Mouse (Mus musculus): ENCODE data around the gene Hexa.

Hexa gene

DNA sequence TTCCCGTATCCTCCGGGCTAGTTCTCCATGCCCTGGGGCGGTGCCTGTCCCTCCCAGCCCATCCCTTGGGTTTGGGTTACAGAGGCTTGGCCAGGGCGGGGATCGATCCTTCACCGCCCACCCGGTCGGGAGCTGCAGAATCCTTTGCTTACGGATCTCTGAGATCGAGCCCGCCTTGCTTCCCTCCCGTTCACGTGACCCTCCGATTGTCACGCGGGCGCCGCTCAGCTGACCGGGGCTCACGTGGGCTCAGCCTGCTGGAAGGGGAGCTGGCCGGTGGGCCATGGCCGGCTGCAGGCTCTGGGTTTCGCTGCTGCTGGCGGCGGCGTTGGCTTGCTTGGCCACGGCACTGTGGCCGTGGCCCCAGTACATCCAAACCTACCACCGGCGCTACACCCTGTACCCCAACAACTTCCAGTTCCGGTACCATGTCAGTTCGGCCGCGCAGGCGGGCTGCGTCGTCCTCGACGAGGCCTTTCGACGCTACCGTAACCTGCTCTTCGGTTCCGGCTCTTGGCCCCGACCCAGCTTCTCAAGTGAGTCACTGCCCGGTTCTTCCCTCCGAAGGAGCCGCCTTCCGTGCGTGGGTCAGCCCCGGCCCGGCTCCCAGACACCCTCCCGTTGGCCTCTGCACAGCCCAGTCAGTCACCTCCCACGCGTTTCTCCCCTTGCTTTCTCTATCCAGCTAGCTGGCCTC, at the start of gene Hexa, which contains the start of gene Tmem202:
Hexa (plus strand) TSS at position 100 of the 697 bp plus-strand sequence.
Tmem202 (minus strand) TSS at position 407 of the 697 bp plus-strand sequence.
- in situ Hi-C loops (cut with MboI): no loop called here

DNA sequence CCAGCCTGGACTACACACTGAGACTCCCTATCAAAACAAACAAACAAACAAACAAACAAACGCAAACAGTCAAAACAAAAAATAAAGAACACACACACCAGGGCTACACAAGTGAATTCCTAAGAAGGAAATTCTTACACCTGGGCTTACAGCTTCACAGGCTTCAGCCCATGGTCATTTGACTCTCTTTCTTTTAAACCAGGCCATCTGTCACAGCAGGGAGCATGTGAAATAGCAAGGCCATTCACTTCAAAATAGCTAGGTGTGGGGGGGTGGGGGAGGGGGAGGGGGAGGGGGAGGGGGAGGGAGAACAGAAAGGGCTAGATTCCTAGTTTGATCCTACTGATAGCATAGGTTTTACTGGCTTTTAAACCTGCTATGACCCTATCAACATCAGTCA, 31.2 kb upstream of the Hexa start:
- in situ Hi-C loops (cut with MboI): no loop called here

- in situ Hi-C loops (cut with MboI): no loop called here
Measured at GRCm38 (mm10) chr9:59512381-59512780, 27.0 kb upstream of the Hexa start.

- in situ Hi-C loops (cut with MboI): no loop called here
Measured at GRCm38 (mm10) chr9:59515069-59515468, 24.3 kb upstream of the Hexa start.

- in situ Hi-C loops (cut with MboI): no loop called here
Measured at GRCm38 (mm10) chr9:59517127-59517526, 22.2 kb upstream of the Hexa start.

- in situ Hi-C loops (cut with MboI): no loop called here
Measured at GRCm38 (mm10) chr9:59518976-59519375, 20.4 kb upstream of the Hexa start.

- in situ Hi-C loops (cut with MboI): no loop called here
Measured at GRCm38 (mm10) chr9:59519396-59519795, 19.9 kb upstream of the Hexa start.

DNA sequence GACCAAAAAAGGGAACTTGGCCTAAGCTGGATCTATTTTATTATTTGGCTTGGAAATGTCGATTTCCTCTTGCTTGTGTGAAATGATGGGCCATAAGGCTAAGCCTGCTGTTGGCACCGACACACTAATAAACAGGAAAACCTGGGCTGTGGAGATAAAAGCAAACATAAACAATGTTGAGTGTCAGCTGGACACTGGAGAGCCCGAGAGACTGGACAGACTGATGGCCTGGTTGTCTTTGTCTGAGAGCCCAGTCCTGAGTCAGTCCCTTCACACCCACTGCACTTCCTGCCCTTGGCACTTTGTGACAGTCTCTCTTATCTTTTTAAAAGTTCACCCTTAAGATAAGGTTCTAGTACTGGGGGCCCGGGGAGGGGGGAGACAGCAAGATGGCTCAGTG, 16.4 kb upstream of the Hexa start:
- in situ Hi-C loops (cut with MboI): no loop called here

DNA sequence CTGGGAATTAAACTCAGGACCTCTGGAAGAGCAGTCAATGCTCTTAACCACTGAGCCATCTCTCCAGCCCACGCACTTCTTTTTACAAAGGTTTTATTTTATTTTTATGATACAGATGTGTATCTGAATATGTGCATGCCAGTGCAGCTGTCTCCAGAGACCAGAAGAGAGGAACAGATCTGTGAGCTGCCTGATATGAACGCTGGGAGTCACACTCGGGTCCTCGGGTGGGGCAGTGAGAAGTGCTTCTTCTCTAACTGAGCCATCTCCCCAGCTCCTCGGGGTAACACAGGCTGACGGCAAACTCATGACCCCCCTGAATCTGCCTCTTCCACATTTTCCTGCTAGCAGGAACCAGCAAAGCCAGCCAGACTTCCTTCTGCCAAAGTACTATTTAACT, 12.6 kb upstream of the Hexa start:
- in situ Hi-C loops (cut with MboI): no loop called here

DNA sequence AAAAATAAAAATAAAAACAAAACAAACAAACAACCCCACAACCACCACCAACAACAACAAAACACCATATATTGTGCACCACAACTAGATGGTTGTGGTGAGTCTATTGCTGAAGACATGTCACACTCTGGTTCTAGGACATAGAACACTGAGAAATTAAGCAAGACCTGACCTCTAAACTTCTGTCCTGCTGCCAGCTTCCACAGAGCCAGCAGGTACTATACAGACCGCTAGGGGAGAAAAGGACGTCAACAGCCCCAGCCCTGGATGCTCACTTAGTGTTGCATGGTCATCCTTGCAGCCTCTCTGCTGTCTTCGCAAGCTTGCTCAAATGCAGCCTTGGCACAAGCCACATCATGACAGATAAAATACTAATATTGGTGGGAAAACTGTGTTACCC, 11.8 kb upstream of the Hexa start:
- in situ Hi-C loops (cut with MboI): no loop called here

DNA sequence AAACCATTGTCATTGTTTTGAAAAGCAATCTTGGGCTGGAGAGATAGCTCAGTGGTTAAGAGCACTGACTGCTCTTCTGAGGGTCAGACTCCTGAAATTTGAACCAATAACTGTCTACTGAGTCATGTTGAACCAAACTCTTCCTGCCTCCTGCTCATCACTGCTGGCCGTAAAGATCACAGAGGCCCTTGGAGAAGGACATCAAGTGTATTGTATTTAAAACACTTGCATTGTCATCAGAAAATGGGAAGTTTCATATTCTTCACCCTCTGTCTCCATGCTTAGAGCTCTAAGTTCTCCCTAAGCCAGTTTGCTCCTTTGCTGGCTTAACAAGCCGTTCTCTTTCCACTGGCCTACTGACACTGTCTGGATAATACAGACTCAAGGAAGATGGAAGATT, 11.1 kb upstream of the Hexa start:
- in situ Hi-C loops (cut with MboI): no loop called here

DNA sequence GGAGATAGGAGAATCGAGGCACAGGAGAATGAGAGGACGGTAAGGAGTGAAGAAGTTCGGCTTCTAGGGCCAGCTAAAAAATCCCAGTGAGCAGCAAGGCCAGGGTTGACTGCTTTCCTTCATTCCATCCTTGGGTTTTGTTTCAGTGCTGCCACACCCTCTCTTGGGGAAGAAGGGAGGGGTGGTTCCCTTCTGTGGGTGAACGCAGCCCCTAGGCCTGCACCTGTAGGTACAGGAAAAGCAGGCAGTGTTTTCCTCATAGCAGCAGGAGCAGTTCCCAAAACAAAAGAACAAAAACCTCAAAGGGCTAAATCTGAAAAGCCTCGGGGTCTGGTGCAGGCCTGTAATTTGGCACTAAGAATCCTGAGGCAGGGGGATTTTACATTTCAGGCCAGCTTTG, 7.7 kb upstream of the Hexa start:
- in situ Hi-C loops (cut with MboI): no loop called here

DNA sequence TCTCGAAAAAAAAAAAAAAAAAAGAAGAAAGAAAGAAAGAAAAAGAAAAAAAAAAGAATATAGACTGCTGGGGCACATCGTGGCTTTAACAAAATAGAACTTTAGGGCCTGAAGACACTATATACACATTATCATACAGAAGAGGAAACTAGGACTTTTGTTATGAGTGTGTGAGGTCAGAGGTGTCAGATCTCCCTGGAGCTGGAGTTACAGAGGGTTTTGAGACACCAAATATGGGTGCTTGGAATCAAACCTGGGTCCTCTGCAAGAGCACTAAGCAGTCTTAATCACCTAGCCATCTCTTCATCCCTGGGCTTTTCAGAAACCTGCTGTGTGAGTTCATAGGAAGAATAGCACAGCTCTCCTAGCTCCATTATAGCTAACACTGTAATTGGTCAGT, 5.9 kb upstream of the Hexa start:
- in situ Hi-C loops (cut with MboI): no loop called here

- in situ Hi-C loops (cut with MboI): no loop called here
Measured at GRCm38 (mm10) chr9:59533889-59534288, 5.5 kb upstream of the Hexa start.

- in situ Hi-C loops (cut with MboI): no loop called here
Measured at GRCm38 (mm10) chr9:59537651-59538050, 1.7 kb upstream of the Hexa start.

- in situ Hi-C loops (cut with MboI): no loop called here
Measured at GRCm38 (mm10) chr9:59541617-59542016, 2.3 kb downstream of the Hexa start.

DNA sequence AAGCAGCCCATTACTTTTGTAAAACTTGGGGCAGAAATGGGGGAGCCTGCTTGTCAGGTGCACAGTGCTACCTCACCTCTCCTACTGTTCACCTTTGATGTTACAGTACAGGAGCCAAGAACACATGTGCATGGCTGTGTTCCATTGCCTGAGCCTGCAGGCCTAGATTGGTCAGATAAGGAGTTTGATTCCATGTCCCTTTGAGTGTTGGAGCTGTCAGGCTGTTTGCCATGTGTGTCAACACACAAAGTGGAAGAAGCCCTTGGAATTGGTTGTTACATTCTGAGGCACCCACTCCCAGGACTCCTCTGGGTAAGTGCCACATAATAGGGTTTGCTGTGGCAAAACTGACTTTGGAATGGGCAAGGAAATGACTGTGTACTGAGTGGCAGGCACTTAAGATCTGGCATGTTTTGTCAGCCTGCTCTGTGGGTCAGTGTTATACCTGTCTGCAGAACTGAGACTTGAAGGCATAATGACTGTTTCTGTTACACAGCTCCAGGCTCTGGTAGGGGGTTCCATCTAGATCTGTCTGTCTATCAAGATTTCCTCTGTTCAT, 3.5 kb downstream of the Hexa start:
- in situ Hi-C loops (cut with MboI): no loop called here

- in situ Hi-C loops (cut with MboI): no loop called here
Measured at GRCm38 (mm10) chr9:59544739-59545138, 5.4 kb downstream of the Hexa start.

DNA sequence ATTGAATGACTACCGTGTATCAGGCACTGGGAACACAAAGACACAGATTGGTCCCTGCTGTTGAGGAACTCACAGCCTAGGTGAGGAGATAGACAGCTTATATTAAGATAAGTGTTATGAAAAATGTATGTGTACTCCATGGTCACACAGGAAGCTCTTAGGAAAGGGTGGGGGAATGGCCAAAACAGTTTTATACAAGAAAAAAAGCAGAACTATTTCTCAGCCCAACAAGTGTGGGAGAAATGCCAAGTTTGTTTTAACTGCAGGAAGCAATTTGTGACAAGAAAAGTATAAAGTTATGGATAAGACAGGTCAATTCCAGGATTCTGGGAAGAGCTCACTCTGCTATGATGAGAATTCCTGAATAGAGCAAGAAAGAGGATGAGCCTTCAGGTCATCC, 8.5 kb downstream of the Hexa start:
- in situ Hi-C loops (cut with MboI): no loop called here

DNA sequence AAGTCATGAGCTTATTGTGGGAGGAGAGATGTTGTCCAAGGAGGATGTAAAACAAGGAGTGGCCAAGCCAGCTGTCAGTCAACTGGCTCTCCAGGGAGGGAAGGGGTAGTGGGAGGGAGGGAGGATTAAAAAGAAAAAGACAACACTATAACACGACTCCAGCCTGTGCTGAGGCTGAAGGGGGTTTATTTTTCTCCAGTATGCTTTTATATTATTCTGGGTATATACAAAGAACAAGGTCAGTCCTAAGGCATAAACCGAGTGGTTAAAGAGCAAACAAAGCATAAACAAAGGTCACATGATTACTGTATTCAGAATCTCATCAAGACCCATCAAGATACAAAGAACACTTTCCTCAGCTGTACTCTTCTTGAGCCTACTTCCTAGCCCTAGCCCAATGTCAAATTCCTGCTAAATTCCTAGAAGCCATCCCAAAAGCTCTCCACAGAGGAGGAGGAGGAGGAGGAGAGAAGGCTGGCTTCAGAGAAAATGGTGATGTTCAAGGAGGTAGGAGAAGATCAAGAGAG, 9.7 kb downstream of the Hexa start:
- in situ Hi-C loops (cut with MboI): no loop called here

DNA sequence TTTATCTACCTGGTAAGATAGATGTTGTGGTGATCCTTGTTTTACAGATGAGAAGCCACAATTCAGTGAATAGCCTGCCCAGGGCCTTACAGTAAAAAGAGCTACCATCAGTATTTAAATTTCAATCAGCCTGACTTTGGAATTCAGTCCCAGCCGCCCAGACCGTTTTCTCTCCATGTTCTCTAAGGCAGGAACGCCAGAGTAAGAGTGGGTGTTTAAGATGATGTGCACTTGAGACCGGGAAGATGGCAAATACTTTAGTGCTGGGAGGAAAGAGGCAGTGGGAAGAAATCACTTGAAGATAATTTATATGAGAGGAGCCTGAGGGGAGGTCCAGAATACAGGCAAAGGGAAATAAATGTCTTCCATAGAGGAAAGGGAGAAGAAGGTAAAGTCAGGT, 10.7 kb downstream of the Hexa start:
- in situ Hi-C loops (cut with MboI): no loop called here

- in situ Hi-C loops (cut with MboI): no loop called here
Measured at GRCm38 (mm10) chr9:59551017-59551416, 11.7 kb downstream of the Hexa start.

DNA sequence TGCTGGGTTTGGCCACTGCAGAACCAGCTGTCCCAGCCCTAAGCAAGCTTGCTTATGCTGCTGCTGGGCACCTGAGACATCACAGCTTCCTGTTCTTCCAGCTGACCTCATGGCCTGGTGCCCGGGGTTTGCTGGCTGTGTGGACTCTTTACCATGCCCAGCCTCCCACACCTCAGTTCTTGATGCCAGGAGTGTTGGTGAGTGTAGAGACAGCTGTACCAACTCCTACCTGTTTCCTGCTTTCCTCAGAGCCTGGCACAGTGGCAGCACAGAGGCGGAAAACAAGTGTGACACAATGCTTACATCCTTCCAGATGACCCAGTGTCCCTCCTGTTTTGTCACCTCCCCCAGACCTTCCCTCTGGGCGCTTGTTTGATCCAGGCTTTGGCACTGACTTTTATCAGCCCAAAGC, 12.3 kb downstream of the Hexa start:
- in situ Hi-C loops (cut with MboI): no loop called here

DNA sequence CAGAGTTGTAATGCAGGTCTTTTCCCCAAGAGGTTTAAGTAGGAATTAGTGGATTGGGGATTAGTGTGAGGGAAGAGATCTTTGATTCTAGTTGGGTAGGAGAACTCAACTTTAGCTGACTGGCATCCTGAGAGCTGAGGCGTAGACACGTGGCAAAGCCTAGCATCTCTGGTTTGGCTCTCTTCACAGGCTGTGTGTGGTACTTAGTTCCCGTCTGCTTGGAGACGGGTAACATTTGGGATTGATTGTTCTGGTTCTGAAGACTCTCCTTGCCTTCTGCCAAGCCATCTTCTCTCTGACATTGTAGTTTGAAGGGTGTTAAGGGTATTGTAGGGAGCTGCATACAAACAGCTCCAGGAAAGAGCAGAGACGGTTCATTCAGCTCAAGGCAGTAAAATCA, 13.3 kb downstream of the Hexa start:
- in situ Hi-C loops (cut with MboI): no loop called here
